Mouse (Mus musculus): Measurements from ENCODE around the gene Galnt3. TPM values are rescaled to one million over a fixed set of nuclear protein-coding genes. Genes with fewer than 3 reads are reported as not detected.

The Galnt3 gene
- polyA plus RNA-seq, 1 experiment from 2014 or later: 0.28 TPM

DNA sequence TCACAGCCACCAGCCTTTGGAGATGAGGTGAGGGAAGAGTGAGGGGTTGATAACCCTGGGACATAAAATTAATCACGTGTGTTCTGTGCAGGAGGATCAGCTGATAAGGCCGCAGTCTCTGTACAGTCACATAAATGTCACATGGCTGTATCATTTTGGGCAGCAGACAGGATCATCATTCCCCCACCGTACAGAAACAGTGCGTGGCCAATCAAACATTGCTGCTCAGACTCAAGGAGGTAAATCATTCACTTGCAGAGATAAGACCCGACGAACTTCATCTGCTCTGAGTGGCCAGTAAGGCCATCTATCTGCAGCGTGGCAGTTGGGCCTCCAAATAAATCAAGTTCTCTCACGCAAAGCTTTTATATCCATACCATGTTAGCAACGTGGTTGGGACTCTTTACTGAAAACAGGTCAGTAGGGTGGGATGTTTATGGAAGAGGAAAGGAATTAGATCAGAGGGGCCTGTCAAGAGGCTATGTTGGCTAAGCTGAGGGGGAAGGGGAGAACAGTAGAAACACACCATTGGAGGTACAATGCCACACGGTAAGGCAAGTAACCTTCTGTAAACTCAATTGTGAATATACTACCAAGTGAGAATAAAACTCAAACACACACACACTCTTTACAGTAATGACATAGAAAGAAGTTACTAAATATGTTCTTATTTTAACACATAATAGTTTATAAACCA, 20.9 kb downstream of the Galnt3 start:
- Histone ChIP-seq H3K9me3 (replicated peaks) (no peaks in the 10 kb centered on the region), H3K27ac (no peak overlapping the region), H3K36me3 (no peaks in the 10 kb centered on the region), H3K4me1 (replicated peaks) (no peaks in the 10 kb centered on the region), H3K4me2 (no peak overlapping the region), H3K9ac (no peak overlapping the region), H3K4me3 (no peak overlapping the region), H3K27me3 (no peaks in the 10 kb centered on the region)
- 44% methylated on average over 10 of the region's 10 CpGs for WGBS
- ATAC-seq (replicated peaks; ENCODE audit: insufficient number of reproducible peaks, insufficient read depth, low FRiP score, low read depth): no peak; the same call in 1 of the 2 replicates

GRCm38 (mm10) chr2:66101686-66102304, 23.0 kb downstream of the Galnt3 start:
- no peaks in the 10 kb centered on the region for H3K36me3 ChIP-seq
- no peaks in the 10 kb centered on the region for H3K27me3 ChIP-seq
- no peaks in the 10 kb centered on the region for H3K9me3 ChIP-seq (replicated peaks)
- no peak for ATAC-seq (replicated peaks; ENCODE audit: insufficient number of reproducible peaks, insufficient read depth, low FRiP score, low read depth)
- H3K4me2 ChIP-seq: no peak overlapping the region
- H3K4me1 ChIP-seq (replicated peaks): no peaks in the 10 kb centered on the region
- 89% methylated on average over 9 of the region's 9 CpGs for WGBS
- H3K4me3 ChIP-seq: no peak overlapping the region
- H3K27ac ChIP-seq: no peak overlapping the region
- H3K9ac ChIP-seq: no peak overlapping the region

DNA sequence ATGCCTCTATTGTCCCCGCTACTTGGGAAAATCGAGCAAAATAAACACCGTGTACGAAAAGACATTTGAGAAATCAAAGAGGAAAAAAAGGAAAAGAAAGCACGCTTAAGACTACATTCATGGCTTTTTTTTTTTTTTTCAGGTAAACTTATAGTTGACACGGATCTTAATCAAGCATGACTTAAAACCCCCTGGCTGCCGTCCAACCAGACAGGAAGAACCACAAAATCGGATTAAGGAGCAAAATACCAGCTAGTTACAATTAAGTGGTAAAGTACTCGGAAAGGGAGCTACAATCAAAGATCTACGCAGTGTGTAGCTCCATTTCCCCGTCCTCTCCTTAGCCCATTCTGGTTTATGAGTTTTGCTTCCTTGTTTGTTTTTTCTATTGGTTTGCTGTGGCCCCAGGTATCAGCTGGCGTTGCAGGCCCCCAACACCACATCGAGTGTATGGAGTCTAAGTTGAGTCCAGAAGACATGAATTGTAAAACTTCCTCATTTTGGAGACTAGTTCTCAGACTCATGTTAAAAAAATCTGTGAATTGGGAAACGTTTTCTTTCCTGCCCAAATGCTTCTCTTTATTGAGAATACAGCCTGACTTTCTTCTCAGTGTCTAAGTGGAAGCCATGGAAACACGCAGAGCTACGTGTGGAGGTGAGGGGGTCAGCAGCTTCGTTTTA, 24.0 kb downstream of the Galnt3 start:
- H3K9me3 ChIP-seq (replicated peaks): no peaks in the 10 kb centered on the region
- 73% methylated on average over 17 of the region's 17 CpGs for WGBS
- no peak overlapping the region for H3K4me2 ChIP-seq
- H3K4me1 ChIP-seq (replicated peaks): no peaks in the 10 kb centered on the region
- no peak overlapping the region for H3K27ac ChIP-seq
- H3K4me3 ChIP-seq: no peak overlapping the region
- H3K9ac ChIP-seq: no peak overlapping the region
- no peak for ATAC-seq (replicated peaks; ENCODE audit: insufficient number of reproducible peaks, insufficient read depth, low FRiP score, low read depth)
- no peaks in the 10 kb centered on the region for H3K36me3 ChIP-seq
- H3K27me3 ChIP-seq: no peaks in the 10 kb centered on the region

DNA sequence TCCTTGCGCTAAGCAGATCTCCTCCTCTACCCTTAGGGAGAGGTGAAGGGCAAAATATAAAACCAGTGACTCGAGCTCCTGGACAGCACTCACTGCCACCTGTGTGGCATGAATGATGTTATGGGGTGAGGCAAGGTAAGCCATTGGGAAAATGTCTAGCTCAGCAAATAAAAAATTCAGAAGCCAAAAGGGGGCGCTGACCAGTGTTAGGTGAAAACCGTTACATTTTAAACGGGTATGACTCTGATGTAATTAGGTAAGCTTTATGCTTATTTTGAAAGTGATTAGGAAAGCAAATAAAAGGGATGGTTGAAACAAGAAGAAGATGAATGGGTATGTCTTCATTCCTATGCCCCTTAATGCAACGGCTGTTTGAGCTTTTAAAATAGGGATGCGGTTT, 24.6 kb downstream of the Galnt3 start:
- no peak overlapping the region for H3K27ac ChIP-seq
- no peaks in the 10 kb centered on the region for H3K4me1 ChIP-seq (replicated peaks)
- no peak for ATAC-seq (replicated peaks; ENCODE audit: insufficient number of reproducible peaks, insufficient read depth, low FRiP score, low read depth)
- no peak overlapping the region for H3K4me3 ChIP-seq
- no peaks in the 10 kb centered on the region for H3K36me3 ChIP-seq
- no peak overlapping the region for H3K4me2 ChIP-seq
- H3K27me3 ChIP-seq: no peaks in the 10 kb centered on the region
- WGBS: 80% methylated on average over 7 of the region's 7 CpGs
- no peaks in the 10 kb centered on the region for H3K9me3 ChIP-seq (replicated peaks)
- no peak overlapping the region for H3K9ac ChIP-seq

DNA sequence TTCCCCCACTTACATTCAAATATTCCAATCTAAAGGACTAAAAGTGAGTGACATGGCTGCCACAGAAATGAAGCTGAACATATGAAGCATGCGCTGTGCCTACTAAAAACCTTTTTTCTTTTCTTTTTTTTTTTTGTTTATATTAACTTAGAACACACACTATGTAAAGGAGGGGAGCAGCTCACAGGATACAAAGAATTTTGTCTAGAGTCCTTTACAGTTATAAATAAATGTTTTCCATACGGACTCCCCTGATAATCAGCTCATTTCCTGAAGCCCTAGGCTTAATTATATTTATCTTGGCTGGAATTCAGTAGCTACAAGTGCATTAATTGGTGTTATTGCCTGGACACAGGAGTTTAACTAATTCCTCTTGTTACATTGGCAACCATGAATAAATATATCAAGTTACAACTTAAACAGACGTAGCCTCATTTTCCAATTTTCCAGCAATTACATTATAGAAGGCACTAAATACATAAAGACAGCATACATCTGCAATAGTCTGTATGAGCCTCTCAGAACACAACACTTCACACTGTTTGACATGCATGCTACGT, 30.1 kb downstream of the Galnt3 start:
- no peaks in the 10 kb centered on the region for H3K9me3 ChIP-seq (replicated peaks)
- H3K27me3 ChIP-seq: no peaks in the 10 kb centered on the region
- no peaks in the 10 kb centered on the region for H3K36me3 ChIP-seq
- WGBS: 57% methylated on average over 4 of the region's 4 CpGs
- no peak for ATAC-seq (replicated peaks; ENCODE audit: insufficient number of reproducible peaks, insufficient read depth, low FRiP score, low read depth)
- H3K4me3 ChIP-seq: no peak overlapping the region
- H3K9ac ChIP-seq: no peak overlapping the region
- no peak overlapping the region for H3K27ac ChIP-seq
- no peak overlapping the region for H3K4me2 ChIP-seq
- no peaks in the 10 kb centered on the region for H3K4me1 ChIP-seq (replicated peaks)

DNA sequence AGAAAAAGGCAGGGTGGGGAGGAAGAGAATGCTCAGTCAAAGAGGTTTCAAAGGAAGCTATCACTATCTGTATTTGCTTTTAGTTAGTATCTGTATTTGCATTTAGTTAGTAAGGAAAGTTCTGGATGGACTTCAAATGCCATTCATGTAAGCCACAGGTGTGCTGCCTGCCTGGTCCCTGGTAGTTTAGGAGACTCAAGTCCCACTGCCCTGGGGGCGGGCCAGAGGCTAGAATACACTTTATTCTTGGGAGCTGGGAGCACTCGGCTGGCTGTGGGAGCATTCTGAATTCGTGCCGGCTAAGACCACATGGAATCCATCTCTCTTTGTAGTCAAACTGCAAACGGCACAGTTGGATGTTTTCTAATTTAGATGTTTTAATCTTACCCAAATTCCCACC, 33.5 kb downstream of the Galnt3 start:
- no peak overlapping the region for H3K4me2 ChIP-seq
- H3K27me3 ChIP-seq: no peaks in the 10 kb centered on the region
- WGBS: 55% methylated on average over 5 of the region's 5 CpGs
- no peaks in the 10 kb centered on the region for H3K36me3 ChIP-seq
- H3K4me1 ChIP-seq (replicated peaks): no peaks in the 10 kb centered on the region
- no peaks in the 10 kb centered on the region for H3K9me3 ChIP-seq (replicated peaks)
- no peak overlapping the region for H3K9ac ChIP-seq
- H3K27ac ChIP-seq: no peak overlapping the region
- no peak overlapping the region for H3K4me3 ChIP-seq
- ATAC-seq (replicated peaks; ENCODE audit: insufficient number of reproducible peaks, insufficient read depth, low FRiP score, low read depth): no peak

- Histone ChIP-seq H3K4me2 (no peak overlapping the region), H3K36me3 (no peaks in the 10 kb centered on the region), H3K4me1 (replicated peaks) (no peaks in the 10 kb centered on the region), H3K9me3 (replicated peaks) (no peaks in the 10 kb centered on the region), H3K9ac (no peak overlapping the region), H3K27ac (no peak overlapping the region), H3K27me3 (no peaks in the 10 kb centered on the region), H3K4me3 (no peak overlapping the region)
- WGBS: 52% methylated on average over 4 of the region's 4 CpGs
- no peak for ATAC-seq (replicated peaks; ENCODE audit: insufficient number of reproducible peaks, insufficient read depth, low FRiP score, low read depth)
Observed at GRCm38 (mm10) chr2:66081876-66082275, 42.9 kb downstream of the Galnt3 start.

GRCm38 (mm10) chr2:66080731-66081130, 44.1 kb downstream of the Galnt3 start:
- Histone ChIP-seq H3K27me3 (no peaks in the 10 kb centered on the region), H3K4me2 (no peak overlapping the region), H3K9me3 (replicated peaks) (no peaks in the 10 kb centered on the region), H3K9ac (no peak overlapping the region), H3K4me3 (no peak overlapping the region), H3K36me3 (no peaks in the 10 kb centered on the region), H3K4me1 (replicated peaks) (no peaks in the 10 kb centered on the region), H3K27ac (no peak overlapping the region)
- 91% methylated on average over 2 of the region's 2 CpGs for WGBS
- ATAC-seq (replicated peaks; ENCODE audit: insufficient number of reproducible peaks, insufficient read depth, low FRiP score, low read depth): no peak

DNA sequence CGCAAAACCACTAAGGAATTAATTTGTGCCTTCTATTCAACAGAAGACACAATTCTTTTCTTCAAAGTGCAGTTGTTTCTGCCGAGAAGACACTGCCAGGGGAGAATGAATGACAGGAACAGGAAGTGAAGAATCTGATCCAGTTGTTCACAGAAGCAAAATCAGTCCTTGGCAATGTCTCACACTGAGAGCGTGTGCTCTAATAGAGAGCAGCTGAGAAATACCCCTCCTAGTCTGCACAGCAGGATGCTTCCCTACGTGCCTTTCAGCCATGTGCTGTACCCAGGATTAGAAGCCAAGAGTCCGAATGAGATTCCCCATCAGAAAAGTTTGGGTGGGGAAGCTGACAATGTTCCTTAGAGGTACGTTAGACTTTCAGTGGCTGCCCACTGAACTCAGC, 55.3 kb downstream of the Galnt3 start:
- Histone ChIP-seq H3K4me1 (replicated peaks) (no peaks in the 10 kb centered on the region), H3K36me3 (no peaks in the 10 kb centered on the region), H3K27me3 (no peaks in the 10 kb centered on the region), H3K9me3 (replicated peaks) (no peaks in the 10 kb centered on the region), H3K9ac (no peak overlapping the region), H3K4me2 (no peak overlapping the region), H3K27ac (no peak overlapping the region), H3K4me3 (no peak overlapping the region)
- ATAC-seq (replicated peaks; ENCODE audit: insufficient number of reproducible peaks, insufficient read depth, low FRiP score, low read depth): no peak
- 41% methylated on average over 6 of the region's 6 CpGs for WGBS

DNA sequence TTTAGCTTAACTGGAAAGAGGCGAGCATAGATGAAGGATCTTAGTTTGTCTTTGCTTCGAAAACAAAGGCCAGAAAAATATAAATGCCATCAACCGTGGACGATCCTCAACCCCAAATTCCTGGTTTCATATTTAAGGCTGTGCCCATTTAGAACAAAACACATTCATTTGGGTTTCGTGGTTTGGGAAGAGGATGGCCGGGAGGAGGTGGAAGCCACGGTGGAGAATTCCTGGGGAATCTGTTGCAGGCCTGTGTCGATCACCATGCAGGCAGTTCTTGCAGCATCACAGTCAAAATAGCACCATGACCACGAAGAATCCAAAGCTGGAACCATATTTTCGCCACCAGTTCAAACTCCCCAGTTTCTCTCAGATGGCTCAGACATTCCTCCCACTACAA, 61.5 kb downstream of the Galnt3 start:
- no peak for ATAC-seq (replicated peaks; ENCODE audit: insufficient number of reproducible peaks, insufficient read depth, low FRiP score, low read depth)
- Histone ChIP-seq H3K27ac (no peak overlapping the region), H3K4me2 (no peak overlapping the region), H3K9me3 (replicated peaks) (no peaks in the 10 kb centered on the region), H3K4me3 (no peak overlapping the region), H3K27me3 (no peaks in the 10 kb centered on the region), H3K4me1 (replicated peaks) (no peaks in the 10 kb centered on the region), H3K9ac (no peak overlapping the region), H3K36me3 (no peaks in the 10 kb centered on the region)
- 81% methylated on average over 10 of the region's 10 CpGs for WGBS

- H3K27me3 ChIP-seq: no peaks in the 10 kb centered on the region
- WGBS: 86% methylated on average over 12 of the region's 12 CpGs
- no peak overlapping the region for H3K4me2 ChIP-seq
- no peak for ATAC-seq (replicated peaks; ENCODE audit: insufficient number of reproducible peaks, insufficient read depth, low FRiP score, low read depth)
- H3K9me3 ChIP-seq (replicated peaks): no peaks in the 10 kb centered on the region; the same call in 1 of the 2 replicates
- H3K4me3 ChIP-seq: no peak overlapping the region
- H3K4me1 ChIP-seq (replicated peaks): no peaks in the 10 kb centered on the region
- no peaks in the 10 kb centered on the region for H3K36me3 ChIP-seq
- no peak overlapping the region for H3K9ac ChIP-seq
- H3K27ac ChIP-seq: no peak overlapping the region
Observed at GRCm38 (mm10) chr2:66044405-66045089, 80.2 kb downstream of the Galnt3 start.
